Mouse (Mus musculus) liver, adult 2 months (tissue): ENCODE measurements around the gene Batf2. TPM values are rescaled to one million over a fixed set of nuclear protein-coding genes. Genes with fewer than 3 reads are reported as not detected.

ENCODE experiments used
- DNase-seq: peaks from one replicate; pipeline ENCODE4 v3.0.0-alpha.2; 2011; ENCODE audit warnings: low read depth, low spot score; ENCODE audit errors: extremely low read depth
- H3K27ac ChIP-seq: fragments of 200-500 bp; replicated peaks from 2 replicates; pipeline ENCODE4 v1.5.1; 2012; ENCODE audit warnings: low read depth, mild to moderate bottlenecking, control low read depth, inconsistent platforms, low read length; ENCODE audit not compliant: insufficient read depth
- H3K27me3 ChIP-seq: fragments of 200-500 bp; 2 replicates; pipeline ENCODE4 v1.6.1; 2012; ENCODE audit warnings: mild to moderate bottlenecking, moderate library complexity, low read length, inconsistent platforms; ENCODE audit not compliant: control insufficient read depth, insufficient read depth
- H3K36me3 ChIP-seq: fragments of 200-500 bp; 2 replicates; pipeline ENCODE4 v1.6.1; 2012; ENCODE audit warnings: low read length, inconsistent platforms; ENCODE audit not compliant: control insufficient read depth, insufficient read depth
- H3K4me1 ChIP-seq: fragments of 200-500 bp; 2 replicates; pipeline ENCODE4 v1.6.1; 2011; ENCODE audit warnings: low read length; ENCODE audit not compliant: control insufficient read depth, insufficient read depth
- H3K4me3 ChIP-seq: fragments of 200-500 bp; 2 replicates; pipeline ENCODE4 v1.5.1; 2011; ENCODE audit warnings: low read depth, mild to moderate bottlenecking, control low read depth, low read length, moderate library complexity; ENCODE audit not compliant: insufficient read depth
- H3K79me2 ChIP-seq: fragments of 200-500 bp; 2 replicates; pipeline ENCODE4 v1.6.1; 2012; ENCODE audit warnings: inconsistent platforms, mild to moderate bottlenecking, low read length, moderate library complexity; ENCODE audit not compliant: control insufficient read depth, insufficient read depth
- H3K9ac ChIP-seq: fragments of 200-500 bp; 2 replicates; pipeline ENCODE4 v1.6.1; 2012; ENCODE audit warnings: low read depth, mild to moderate bottlenecking, control low read depth, inconsistent platforms, low read length
- CTCF ChIP-seq: fragments of 200-500 bp; IDR thresholded peaks from 2 replicates; pipeline ENCODE4 v1.5.1; 2011; ENCODE audit warnings: low read depth, low read length, control low read depth
- POLR2A ChIP-seq: fragments of 200-500 bp; IDR thresholded peaks from 2 replicates; pipeline ENCODE4 v1.6.1; 2011; ENCODE audit warnings: low read length, control low read depth; ENCODE audit not compliant: insufficient read depth; ENCODE audit errors: extremely low read depth
- WGBS: fragments of 180-500 bp; shearing (Covaris S2); methylation state at CpG from one replicate; pipeline ENCODE4 v1.1.7; 2018; 5-methylcytosine and 5-hydroxymethylcytosine counted together
- polyA plus RNA-seq: library from polyadenylated mRNA; depleted of rRNA; stranded (reverse); fragments of >200 nt; gene quantifications from 2 replicates; pipeline ENCODE4 v1.2.3, GENCODE M21; 2012
- total RNA-seq: library from RNA; depleted of rRNA; stranded (reverse); fragments of >200 nt; gene quantifications from 2 replicates; pipeline ENCODE4 v1.2.3, GENCODE M21; 2014

The Batf2 gene
- total and polyA plus RNA-seq, 2 experiments = 0.74 to 2.4 TPM

- H3K36me3 ChIP-seq = no peaks in the 10 kb centered on the region
- H3K79me2 ChIP-seq = no peaks in the 10 kb centered on the region
- peak within 1 kb of the TSS; percentile 92 for H3K9ac ChIP-seq
- H3K4me3 ChIP-seq = peak within 1 kb of the TSS; percentile 89
- 0 out of 2 replicates have a peak, but pooled peaks cover 2% of the 10 kb centered on the region for H3K4me1 ChIP-seq
- WGBS = under 1% methylated on average over 77 of the region's 77 CpGs
- TF ChIP-seq POLR2A = 0 out of 2 replicates have a peak, but pooled peaks have one; percentile 39
- TF ChIP-seq CTCF = no peak
- peak; percentile 91 for DNase-seq
- H3K27ac ChIP-seq = peak within 1 kb of the TSS; percentile 74
- H3K27me3 ChIP-seq = no peaks in the 10 kb centered on the region
Measured at GRCm38 (mm10) chr19:6117986-6118676, 22.7 kb upstream of the Batf2 start, which contains the start of gene Sac3d1. Gene Sac3d1 (minus strand): TSS chr19:6118650.

GRCm38 (mm10) chr19:6118677-6119185 is 22.1 kb upstream of the Batf2 start:
- Histone ChIP-seq H3K27ac (peak overlapping the region; percentile 38), H3K4me3 (peak overlapping the region; percentile 38), H3K79me2 (no peaks in the 10 kb centered on the region), H3K27me3 (no peaks in the 10 kb centered on the region), H3K9ac (peak overlapping the region; percentile 63), H3K4me1 (peaks cover 2% of the 10 kb centered on the region; the same call in 1 of the 2 replicates), H3K36me3 (no peaks in the 10 kb centered on the region)
- DNase-seq = no peak
- 2% methylated on average over 8 of the region's 8 CpGs for WGBS
- no peak for TF ChIP-seq CTCF
- no peak for TF ChIP-seq POLR2A

- DNase-seq = no peak
- peaks cover 4% of the 10 kb centered on the region for H3K4me1 ChIP-seq
- no peaks in the 10 kb centered on the region for H3K36me3 ChIP-seq
- WGBS = 60% methylated on average over 19 of the region's 19 CpGs
- H3K27ac ChIP-seq = no peak overlapping the region
- no peak overlapping the region for H3K9ac ChIP-seq
- H3K27me3 ChIP-seq = no peaks in the 10 kb centered on the region
- TF ChIP-seq CTCF = no peak
- no peak for TF ChIP-seq POLR2A
- H3K4me3 ChIP-seq = no peak overlapping the region
- H3K79me2 ChIP-seq = no peaks in the 10 kb centered on the region
Measured at GRCm38 (mm10) chr19:6121761-6122160, 19.0 kb upstream of the Batf2 start.

DNA sequence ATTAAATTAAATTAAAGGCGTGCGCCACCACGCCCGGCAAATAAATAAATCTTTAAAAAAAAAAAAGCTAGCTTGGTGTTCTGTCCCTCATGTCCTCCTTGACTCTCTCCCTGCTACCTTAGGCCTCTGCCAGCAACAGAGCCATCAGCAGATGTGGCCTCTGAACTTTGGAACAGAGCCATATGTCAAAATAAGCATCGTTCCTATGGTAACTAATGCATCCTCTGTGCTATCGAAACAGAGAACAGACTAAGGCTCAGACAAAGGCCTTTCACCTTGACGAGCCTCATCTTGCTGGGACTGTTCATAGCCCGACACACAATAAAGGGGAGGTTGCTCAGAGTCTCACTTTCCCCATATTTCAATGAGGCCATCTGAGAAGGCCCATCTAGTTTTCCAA is 17.5 kb upstream of the Batf2 start:
- peaks cover 4% of the 10 kb centered on the region for H3K4me1 ChIP-seq
- H3K9ac ChIP-seq = no peak overlapping the region
- no peak overlapping the region for H3K27ac ChIP-seq
- no peaks in the 10 kb centered on the region for H3K36me3 ChIP-seq
- WGBS = 35% methylated on average over 8 of the region's 8 CpGs
- TF ChIP-seq CTCF (no peak), POLR2A (no peak)
- H3K27me3 ChIP-seq = no peaks in the 10 kb centered on the region
- DNase-seq = peak; percentile 84
- H3K4me3 ChIP-seq = no peak overlapping the region
- H3K79me2 ChIP-seq = no peaks in the 10 kb centered on the region

DNA sequence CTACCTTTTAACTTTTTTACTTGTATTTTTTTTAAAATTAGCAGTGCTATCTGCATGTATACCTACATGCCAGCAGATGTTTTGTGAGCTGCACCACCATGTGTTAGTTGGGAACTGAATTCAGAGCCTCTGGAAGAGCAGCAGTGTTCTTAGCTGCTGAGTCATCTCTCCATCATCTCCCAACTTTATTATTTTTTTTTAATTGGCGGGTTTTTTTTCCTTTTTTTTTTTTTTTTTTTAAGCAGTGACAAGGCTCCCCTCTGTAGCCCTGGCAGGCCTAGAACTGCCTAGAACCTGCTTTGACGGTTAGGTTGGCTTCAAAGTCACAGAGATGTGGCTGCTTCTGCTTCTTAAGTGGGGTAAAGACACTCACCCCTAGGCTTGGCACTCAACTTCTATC is 15.9 kb upstream of the Batf2 start:
- H3K27ac ChIP-seq = no peak overlapping the region
- H3K4me3 ChIP-seq = no peak overlapping the region
- no peak for TF ChIP-seq POLR2A
- TF ChIP-seq CTCF = no peak
- H3K4me1 ChIP-seq = peaks cover 1% of the 10 kb centered on the region
- no peaks in the 10 kb centered on the region for H3K36me3 ChIP-seq
- no peak for DNase-seq
- H3K9ac ChIP-seq = no peak overlapping the region
- no peaks in the 10 kb centered on the region for H3K27me3 ChIP-seq
- WGBS = 85% methylated on average over 2 of the region's 2 CpGs
- H3K79me2 ChIP-seq = no peaks in the 10 kb centered on the region

GRCm38 (mm10) chr19:6126289-6126688 is 14.5 kb upstream of the Batf2 start:
- Histone ChIP-seq H3K79me2 (no peaks in the 10 kb centered on the region), H3K36me3 (no peaks in the 10 kb centered on the region), H3K4me1 (peaks cover 1% of the 10 kb centered on the region), H3K27me3 (no peaks in the 10 kb centered on the region), H3K27ac (no peak overlapping the region), H3K9ac (no peak overlapping the region), H3K4me3 (no peak overlapping the region)
- TF ChIP-seq POLR2A (no peak), CTCF (peak; percentile 58)
- 17% methylated on average over 4 of the region's 4 CpGs for whole genome bisulfite sequencing
- DNase-seq = peak; percentile 54
